Mouse (Mus musculus): Measurements from ENCODE around the gene Adamts17.

Gene Adamts17

DNA sequence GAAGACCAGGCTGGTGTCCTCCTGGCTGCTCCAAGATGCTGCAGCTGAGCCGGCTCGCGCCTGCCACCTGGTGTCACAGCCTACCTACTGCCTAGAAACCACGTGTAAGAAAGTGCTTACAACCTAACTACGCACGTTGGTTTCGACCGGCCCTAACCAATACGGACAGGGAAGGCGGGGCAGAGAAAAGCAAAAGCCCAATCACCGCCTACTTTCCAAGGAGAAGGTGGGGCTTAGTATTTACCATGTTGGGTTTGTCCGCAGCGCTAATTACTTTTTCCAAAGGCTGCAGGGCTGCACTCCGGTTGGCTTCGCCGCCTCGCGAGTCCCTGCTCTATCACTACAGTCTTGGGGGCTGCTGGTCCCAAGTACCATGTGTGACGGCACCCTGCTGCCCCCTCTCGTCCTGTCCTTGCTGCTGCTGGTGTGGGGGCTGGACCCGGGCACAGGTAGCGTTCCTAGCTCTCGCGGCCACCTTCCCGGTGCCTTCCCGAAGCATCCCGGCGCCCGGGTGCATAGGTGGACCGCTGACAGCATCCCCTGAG lies at the start of gene Adamts17:
TSS of gene Adamts17 (plus strand) at position 273 of the 545 bp plus-strand sequence.
- peak; percentile 98 for DNase-seq

DNA sequence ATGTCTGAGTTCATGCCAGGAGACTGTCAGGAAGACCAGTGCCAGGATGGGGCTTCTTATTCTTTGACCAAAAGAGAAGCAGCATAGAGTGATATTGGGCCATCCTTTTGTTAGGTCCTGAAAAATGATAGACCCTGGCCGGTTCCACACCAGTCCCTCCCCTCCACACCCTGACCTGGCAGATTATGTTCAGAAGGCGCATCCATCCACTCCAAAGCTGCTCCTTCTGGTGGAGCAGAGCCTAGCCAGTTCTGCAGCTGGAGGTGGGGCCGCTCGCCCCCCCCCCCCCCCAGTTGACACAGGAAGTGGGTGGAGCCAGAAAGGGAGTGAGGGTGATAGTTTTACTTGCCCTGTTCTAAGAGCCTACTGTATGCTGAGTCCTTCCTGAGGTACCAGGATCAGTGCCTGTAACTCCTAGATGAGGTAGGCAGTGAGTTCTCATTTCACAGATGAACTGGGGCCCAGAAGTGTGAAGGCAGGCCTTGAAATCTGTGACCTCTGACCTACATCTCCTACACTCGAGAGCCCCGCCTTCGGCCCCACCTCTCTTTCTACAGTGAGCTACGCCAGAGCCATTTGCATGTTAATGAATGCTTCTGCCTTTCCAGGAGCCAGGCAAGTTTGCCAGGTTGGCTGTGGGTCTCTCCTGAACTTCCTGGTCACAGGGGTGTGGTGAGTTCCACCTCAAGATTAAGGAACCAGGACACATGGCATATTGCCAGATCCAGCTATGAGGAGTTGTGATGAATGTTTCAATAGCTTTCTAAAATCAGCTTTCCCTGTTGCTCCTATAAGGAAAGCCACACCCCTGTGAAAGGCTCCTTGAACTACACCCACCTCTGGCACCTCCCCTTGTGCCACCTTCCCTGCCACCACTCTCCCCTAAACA lies 49.4 kb upstream of the Adamts17 start:
- peak; percentile 47 for DNase-seq

DNA sequence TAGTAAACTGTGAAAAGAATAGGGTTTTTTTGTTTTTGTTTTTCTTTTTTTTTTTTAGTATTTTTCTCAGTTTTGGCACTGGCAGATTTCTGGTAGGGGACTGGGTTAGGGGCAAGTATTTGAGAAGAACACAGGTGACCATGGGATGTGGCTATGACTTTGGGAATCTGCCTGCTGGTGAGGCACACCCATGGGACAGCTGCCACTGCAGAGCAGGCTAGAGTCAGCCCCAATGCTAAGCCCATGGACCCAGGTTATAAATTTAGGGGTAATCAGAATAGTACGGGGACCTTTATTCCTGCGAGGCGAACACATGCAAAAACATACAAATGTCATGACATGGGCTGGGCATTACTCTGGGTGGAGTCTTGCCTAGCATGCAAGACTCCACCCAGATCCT lies 48.5 kb upstream of the Adamts17 start:
- DNase-seq = no peak

DNA sequence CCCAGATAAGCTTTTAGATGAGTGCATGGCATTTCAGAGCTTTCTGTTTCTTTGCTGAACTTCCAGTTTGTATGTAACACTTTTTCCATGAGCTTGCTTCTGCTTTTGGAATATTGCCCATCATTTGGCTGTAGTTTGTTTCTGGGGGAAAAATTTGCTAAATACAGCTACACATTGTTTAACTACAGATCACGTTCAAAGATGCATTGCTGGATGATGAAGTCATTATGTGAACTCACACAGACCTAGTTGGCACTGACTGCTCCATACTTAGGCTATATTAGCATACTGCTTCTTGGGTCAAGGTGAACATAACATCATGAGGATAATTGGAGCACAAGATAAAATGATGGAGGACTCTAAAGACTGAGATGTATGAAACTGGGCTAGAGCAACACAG lies 42.6 kb upstream of the Adamts17 start:
- no peak for DNase-seq

DNA sequence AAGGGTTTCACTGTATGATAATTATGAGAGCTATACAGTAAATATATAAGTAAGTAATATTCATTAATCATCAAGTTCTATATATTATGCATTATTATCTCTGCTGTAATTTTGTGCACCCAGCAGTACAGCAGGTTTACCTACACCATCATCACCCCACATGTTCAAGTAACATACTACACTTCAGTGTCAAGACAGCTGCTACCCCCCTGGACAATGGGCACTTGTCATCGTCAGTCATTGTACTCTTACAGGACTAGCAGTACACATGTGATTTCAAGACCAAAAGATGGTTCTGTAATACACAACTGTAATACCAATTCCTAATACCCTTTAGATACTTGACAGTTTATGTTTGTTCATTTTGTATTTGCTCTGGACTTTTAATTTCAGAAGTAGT lies 42.2 kb upstream of the Adamts17 start:
- DNase-seq = no peak

DNA sequence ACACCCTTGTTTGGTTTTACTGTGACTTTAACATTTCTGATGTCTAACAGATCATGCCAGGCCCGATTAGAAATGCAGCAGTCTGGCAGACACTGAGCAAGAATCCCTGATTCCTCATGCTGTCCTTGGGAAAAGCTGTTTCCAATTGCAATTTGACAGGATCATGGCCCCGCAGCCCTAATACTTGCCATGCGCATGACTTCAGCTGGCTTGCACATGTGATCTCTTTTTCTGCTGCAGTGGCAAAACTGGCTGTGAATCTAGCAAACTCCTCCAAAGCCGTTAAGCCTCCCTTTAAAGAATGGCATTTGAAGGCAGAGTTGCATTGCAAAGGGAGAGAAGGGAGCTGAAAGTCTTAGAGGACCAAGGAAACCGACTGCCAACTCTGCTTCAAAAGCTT lies 40.7 kb upstream of the Adamts17 start:
- peak; percentile 64 for DNase-seq

DNA sequence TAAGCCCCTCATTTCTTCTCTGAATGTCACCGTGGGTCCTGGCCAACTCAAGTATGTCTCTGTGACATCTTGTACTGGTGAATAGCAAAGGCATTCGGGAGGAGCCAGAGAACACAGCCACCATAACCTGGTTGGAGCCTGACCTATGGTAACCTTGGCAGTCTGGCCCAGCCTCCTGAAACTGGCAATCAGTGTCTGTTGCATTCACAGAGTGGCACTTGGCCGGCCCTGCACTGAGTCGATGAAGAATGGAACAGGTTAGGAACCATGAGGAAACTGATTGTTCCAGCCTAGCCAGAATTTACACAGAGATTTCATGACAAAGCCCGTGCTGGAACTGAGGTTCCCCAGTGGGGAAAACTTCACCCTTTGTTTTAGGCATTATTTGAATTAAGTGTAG lies 38.8 kb upstream of the Adamts17 start:
- DNase-seq = no peak

DNA sequence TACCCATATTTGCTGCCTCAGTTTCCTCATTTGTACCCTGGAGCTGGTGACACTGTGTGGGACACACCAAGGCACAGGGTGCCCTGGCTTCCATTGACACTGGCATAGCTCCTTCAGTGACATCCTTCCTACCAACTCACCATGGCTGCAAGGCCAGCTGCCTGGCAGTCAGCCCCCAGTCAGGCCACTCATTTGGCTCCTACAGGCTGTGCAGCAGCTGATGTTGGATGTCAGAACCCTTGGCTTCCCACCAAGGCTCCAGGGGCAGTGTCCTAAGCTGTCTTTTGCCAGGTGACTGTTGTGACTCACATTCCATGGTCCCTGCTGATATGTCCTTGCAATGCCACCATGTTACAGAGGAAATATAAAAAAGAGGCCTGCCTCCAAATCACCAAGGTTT lies 37.8 kb upstream of the Adamts17 start:
- no peak for DNase-seq

DNA sequence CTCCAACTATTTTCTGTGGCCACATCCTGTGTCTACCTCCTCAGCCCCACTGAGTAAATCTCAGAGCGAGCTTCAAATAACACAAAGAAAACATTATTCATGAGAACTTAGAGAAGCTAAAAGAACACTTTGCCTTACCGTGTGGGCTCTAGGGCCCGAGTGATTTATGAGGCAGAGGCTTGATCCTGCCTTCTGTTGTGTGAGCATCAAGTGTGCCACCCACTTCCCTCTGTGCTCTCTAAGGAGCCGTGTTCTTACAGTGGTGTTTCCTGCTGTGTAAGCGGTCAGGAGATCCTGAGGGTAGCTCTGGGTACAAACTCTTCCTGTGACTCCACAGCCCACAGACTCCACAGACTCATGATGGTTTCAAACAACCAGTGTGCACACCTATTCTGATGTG lies 35.7 kb upstream of the Adamts17 start:
- DNase-seq = no peak

DNA sequence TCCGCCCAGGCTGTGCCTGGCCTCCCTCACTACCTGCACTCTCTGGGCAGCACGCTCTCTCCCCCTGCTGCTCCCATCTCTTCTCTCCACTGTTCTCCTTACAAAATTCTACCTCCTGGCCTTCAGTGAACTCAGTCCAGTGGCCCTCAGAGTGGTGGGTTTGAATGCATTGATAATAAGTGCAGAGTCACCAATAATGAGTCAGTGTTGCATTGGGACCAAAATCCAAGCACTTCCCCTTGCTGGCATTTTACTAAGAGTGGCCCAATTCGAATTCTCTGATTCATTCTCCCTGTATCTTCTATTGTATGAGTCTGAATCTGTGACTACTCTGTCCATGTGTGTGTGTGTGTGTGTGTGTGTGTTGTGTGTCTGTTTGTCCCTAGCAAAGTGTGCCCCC lies 32.7 kb upstream of the Adamts17 start:
- no peak for DNase-seq

DNA sequence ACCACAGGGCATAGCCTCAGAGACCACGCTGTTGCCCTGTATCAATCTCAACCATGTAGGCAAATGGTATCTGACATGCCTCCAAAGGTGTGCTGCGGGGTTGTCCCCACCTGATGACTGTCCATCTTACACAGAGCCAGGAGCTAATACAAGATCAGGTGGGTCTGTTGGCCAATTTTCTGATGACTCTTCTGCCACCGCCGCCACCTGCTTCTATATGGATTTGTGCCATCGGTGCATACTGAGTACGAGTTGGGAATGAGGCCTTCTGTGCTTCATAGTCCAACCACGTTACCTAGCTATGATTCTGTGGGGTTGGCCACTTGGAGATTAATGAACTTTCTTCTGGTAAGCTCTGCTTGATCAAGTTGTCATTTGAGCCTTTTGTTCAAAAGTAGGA lies 29.1 kb upstream of the Adamts17 start:
- no peak for DNase-seq

DNA sequence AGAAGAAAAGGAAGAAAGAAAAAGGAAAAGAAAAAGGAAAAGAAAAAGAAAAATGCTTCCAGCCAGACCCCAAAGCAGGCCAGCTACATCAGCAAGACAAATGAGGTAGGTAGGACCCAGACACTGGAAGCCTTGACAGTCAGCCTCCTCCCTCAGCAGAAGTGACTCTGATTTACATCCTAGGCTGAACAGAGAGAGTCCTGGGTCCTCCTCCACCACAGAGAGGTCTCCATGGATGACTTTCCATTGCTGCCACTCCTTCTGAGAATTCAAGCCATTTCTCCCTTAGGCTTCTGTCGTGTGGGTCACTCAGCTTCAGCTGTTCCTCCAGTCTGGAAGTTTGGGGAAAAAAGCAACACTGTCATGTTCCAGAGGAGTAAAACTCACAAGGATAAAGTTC lies 28.2 kb upstream of the Adamts17 start:
- no peak for DNase-seq

DNA sequence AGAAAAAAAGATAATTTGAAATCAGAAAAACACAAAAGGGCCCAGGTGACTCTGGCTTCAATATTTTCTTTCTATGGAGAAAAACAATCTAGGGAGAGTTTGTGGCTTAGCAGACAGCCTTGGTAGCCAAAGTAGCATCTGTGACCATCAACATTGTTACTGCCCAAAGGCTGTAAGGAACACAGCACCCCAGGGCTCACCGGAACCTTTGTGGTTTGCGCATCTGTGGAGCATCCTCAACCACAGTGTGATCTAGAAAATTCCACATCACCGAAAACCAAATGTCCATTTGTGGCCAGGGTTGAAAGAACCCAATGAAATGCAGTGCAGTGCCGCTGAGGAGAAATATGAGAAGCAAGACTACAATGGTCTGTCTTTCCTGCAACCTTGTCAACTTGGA lies 27.2 kb upstream of the Adamts17 start:
- no peak for DNase-seq

DNA sequence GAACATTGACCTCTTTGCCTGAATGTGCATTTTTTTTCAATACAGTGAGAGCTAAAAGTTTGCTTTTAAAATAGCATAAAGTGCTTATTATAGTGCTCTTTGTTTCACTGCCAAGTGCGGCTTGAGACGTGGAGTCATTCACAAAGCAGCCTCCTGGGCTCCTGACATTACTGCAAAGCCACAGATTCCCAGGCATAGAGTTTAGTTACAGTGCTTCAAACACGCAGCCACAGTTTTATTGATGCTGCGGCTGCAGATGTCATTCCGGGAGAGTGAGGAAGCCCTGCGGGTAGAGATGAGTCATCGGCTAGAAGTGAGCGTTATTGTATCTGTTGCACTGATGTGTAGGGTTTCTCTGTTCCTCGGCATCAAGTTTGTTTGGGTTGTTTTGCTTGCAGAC lies 26.8 kb upstream of the Adamts17 start:
- DNase-seq = no peak

DNA sequence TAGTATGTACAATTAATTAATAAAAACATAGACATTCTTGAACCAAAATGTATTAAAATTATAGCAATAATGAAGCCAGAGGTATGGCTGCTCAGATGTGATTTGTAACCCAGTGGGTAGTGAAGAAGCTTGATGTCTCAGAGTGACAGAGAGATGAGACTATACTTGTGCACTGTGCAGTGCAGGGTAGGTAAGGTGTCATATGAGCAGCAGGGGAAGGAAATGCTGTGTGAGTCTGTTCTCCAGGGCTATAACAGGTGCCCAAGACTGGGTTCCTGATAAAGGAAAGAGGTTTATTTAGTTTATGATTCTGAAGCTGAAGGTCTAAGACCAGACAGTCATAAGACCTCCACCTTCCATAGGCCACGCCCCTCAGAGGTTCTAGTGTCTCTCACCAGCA lies 26.4 kb upstream of the Adamts17 start:
- DNase-seq = no peak

DNA sequence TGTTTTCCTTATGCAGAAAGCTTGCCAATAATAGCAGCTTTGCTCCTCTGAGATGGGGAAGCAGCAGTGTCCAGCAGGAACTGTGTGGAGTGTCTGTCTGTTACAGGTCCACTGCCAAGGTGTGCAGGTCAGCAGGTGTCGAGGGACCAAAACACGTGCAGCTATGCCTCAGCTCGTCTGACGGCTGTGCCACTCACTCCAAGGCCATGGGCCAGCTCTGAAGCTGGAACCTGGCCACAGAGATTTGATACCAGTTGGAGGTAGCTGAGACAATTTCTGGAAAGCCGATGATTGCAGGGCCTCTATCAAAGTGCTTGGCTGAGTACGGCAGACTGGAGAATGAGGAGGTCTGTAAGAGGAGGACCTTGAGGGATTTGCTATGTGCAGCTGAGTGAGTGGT lies 24.0 kb upstream of the Adamts17 start:
- no peak for DNase-seq

DNA sequence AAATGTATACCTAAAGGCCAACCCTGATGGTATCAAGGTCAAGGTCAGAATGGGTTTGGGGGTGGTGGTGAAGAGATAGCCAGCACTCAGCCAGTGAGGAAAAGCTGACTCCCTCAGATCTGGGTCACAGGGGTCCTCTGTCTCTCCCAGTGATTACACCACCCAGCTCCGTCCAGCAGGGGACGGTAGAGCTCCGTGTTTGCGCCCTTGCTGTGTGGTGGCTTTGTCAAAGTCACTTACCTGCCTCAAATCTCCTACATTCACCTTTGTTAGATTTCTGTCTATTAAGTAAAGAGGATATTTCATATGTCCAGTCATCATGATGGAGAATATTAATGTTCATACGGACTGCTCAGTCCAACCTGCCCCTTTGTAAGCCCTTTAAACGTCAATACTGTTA lies 19.5 kb upstream of the Adamts17 start:
- DNase-seq = peak; percentile 66

DNA sequence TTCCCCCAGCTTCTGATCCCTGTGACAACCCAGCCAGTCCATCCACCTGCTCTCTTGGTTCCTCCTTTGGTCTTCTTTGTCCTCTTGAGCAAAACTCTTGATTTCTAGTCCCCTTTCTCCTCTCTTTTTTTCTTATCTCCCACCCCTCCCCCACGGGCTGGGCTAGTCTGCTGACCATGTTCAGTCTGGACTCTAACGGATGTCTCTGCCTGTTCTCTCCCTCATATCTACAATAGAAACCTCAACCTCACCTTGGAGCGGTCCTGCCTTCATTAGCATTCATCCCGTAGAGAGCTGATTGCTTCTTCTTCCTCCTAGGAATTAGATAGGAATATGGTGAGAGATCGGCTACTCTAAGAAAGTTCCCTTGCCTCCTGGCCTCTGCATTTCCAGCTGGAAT lies 8.7 kb upstream of the Adamts17 start:
- DNase-seq = no peak

DNA sequence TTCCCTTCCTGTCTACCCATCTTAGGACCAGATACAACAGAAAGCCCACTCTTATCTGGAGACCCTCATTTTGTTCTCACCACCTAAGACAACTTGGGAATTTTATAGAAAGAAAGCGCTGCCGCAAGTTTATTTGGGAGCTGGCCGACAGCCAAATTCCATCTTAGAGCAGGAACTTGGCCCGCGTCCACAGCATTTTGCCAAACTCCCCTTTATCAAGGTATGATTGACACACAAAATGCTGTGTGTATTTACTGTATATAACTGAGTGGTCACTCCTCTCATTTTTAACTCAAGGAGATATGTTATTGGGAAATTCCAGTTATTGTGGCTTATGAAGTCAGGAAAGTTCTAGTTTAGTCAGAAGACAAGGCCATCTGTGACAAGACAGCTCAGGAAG lies 8.2 kb upstream of the Adamts17 start:
- DNase-seq = peak; percentile 67

DNA sequence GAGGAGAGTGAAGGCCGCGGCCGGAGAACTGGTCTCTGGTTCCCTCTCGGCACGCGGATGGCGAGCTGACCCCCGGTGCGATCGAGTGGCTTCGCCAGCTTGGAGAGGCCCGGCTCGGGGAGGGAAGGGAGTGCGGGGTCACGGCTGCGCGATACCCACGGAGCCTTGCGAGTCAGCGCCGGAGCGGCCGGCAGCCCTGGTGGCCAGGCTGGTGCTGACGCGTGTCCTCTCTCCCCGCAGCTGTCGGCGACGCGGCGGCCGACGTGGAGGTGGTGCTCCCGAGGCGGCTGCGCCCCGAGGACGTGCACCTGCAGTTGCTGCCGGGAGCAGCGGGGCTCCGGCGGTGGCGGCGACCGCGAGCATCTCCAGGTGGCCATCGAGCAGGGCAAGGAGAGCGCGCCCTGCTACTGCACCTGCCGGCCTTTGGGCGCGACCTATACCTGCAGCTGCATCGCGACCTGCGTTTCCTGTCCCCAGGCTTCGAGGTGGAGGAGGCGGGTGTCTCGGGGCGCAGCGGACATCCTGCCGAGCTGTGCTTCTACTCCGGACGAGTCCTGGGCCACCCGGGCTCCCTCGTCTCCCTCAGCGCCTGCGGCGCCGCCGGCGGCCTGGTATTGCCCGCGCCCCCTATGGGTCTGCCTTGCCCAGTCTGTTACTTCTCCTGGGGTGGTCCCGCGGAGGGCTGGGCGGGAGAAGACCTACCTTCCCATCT lies 629 bp downstream of the Adamts17 start:
- DNase-seq = peak; percentile 70

DNA sequence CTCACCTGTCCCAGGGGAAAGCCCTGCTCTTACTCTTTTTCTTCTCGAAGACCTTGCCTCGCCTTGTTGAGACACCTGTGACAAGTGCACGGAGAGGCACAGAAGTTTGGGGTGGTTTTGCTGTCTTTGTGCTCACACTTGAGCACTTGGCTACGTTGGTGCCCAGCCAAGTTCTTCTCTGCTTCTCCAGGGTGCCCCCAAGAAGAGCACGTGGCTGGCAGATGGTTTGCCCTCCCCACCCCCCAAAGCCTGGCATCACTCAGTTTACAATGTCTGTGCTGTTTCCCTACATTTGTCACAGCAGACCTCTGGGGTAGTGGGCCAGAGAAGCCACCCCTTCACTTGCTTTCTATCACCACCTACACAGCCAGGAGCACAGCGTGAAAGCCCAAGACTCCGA lies 1.6 kb downstream of the Adamts17 start:
- peak; percentile 27 for DNase-seq

DNA sequence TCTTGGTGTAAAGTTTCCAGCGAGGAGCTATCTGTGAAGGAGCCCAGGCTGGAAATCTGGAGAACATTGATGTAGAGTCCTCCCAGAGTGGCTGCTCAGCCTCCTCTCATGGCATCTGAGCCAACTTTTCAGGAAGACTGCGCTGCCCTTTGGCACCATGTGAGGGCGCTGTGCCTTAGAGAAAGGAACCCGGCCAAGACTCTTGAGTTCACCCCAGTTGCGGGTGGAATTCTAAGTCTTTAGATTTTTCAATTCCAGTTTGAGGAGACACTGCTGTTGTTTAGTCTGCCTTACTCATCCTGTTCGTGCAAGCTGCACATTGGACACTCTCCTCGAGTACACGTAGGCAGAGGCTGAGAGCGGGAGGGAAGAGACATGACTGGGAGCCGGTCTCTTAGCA lies 2.5 kb downstream of the Adamts17 start:
- peak; percentile 93 for DNase-seq

DNA sequence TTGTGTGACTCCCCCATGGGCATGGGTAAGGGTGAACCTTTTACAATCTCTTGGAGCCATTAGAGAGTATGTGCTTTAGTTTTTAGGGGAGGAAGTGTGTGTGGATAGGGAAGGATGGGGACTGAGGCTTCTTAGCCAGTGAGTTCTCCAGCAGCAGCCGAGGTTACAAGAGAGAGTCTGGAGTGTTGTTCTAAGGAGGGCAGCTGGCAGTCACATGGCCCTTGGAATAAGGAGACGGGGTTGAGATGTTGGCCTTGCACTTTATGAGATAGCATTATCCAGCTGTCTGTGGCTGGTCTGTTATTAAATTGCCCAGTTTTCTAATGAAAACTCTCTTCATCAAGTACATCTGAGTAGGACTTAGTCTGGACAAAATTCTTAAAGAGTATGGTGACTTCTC lies 4.3 kb downstream of the Adamts17 start:
- peak; percentile 48 for DNase-seq

DNA sequence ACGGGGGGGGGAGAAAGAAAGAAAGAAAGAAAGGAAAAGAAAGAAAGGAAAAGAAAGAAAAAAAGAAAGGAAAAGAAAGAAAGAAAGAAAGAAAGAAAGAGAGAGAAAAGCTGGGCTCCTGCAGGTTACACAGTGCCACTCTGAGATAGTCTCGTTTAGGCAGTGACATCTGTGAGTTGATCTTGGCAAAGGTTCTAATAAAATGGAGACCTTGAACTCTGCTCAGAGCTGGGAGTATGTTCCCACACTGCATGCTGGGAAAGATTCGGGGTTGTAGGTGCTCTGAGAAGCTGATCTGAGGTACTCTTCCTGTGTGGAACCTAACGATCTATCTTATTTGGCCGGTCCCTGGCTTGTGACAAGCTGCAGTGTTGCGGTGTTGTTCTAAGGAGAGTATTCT lies 7.0 kb downstream of the Adamts17 start:
- no peak for DNase-seq

Data from lung, postnatal 10 days (tissue).